11 mouse cellular contexts compared by ENCODE assay signal in genomic region chr5:31687972-31688371, GRCm38 (mm10).
"Had no signal": no experiment of that assay in that cellular context is flagged by ENCODE, and none has a peak within 500 bp of the region (broad histone marks: within the 10 kb centered on the region; RNA-seq: fewer than 3 reads in every experiment).

No protein-coding gene starts in this region.

- H3K4me3 ChIP-seq: limb, embryonic 10.5 days; midbrain, embryonic 13.5 days had no signal

- H3K36me3 ChIP-seq: limb, embryonic 10.5 days; midbrain, embryonic 13.5 days had no signal

- DNase-seq: kidney, adult 2 months; kidney, postnatal 25 days; lung, adult 2 months; lung, postnatal 10 days; right cerebral cortex, adult 18-20 months; right cerebral cortex, postnatal 25 days; thymus, postnatal 36 days had no signal

- H3K27ac ChIP-seq: limb, embryonic 10.5 days; macrophage; midbrain, embryonic 13.5 days had no signal

- H3K9ac ChIP-seq: midbrain, embryonic 13.5 days had no signal

- H3K4me2 ChIP-seq: midbrain, embryonic 13.5 days had no signal

- ATAC-seq: intestine, embryonic 16.5 days; midbrain, embryonic 13.5 days had no signal

- H3K27me3 ChIP-seq: midbrain, embryonic 13.5 days had no signal

- H3K9me3 ChIP-seq: limb, embryonic 10.5 days; midbrain, embryonic 13.5 days had no signal

- H3K4me1 ChIP-seq: limb, embryonic 10.5 days; midbrain, embryonic 13.5 days had no signal
